Comparison of ENCODE assay signal across 14 mouse cellular contexts in genomic region chrX:59290916-59291411, GRCm38 (mm10).
A peak's percentile ranks its signal among the peaks of the same experiment; 100 is the strongest.
DNase-seq lines count a peak whose midpoint lies in the region; ATAC-seq and TF ChIP-seq lines count a peak whose summit lies in the region.
"Had no signal": no experiment of that assay in that cellular context is flagged by ENCODE, and none has a peak within 500 bp of the region (broad histone marks: within the 10 kb centered on the region; RNA-seq: fewer than 3 reads in every experiment).

No protein-coding gene starts in this region.

- H3K27ac ChIP-seq in kidney, embryonic 14.5 days (ENCODE audit: low read depth, low read length) = no peak overlapping the region
- H3K27ac ChIP-seq in forebrain, postnatal 0 days (ENCODE audit: low read depth, low read length) = no peak overlapping the region
- H3K27ac ChIP-seq: heart, embryonic 13.5 days; hindbrain, embryonic 14.5 days; midbrain, embryonic 13.5 days; neural tube, embryonic 13.5 days had no signal

- H3K4me2 ChIP-seq in kidney, embryonic 14.5 days (replicated peaks; ENCODE audit: low read depth, low read length) = no peak overlapping the region
- no peak overlapping the region for H3K4me2 ChIP-seq in forebrain, postnatal 0 days (ENCODE audit: low read depth)
- H3K4me2 ChIP-seq: heart, embryonic 13.5 days; hindbrain, embryonic 14.5 days; midbrain, embryonic 13.5 days; neural tube, embryonic 13.5 days had no signal

- TF ChIP-seq CTCF in forebrain, postnatal 0 days (IDR thresholded peaks at IDR 0.05; ENCODE audit: low read depth) = no peak

- 89% methylated on average over 3 of the region's 3 CpGs for WGBS in kidney, embryonic 14.5 days
- 56% methylated on average over 3 of the region's 3 CpGs for WGBS in forebrain, postnatal 0 days

- H3K9me3 ChIP-seq in kidney, embryonic 14.5 days (ENCODE audit: control insufficient read depth, low read length) = no peaks in the 10 kb centered on the region
- H3K9me3 ChIP-seq in forebrain, postnatal 0 days (ENCODE audit: low read length) = no peaks in the 10 kb centered on the region
- H3K9me3 ChIP-seq: heart, embryonic 13.5 days; midbrain, embryonic 13.5 days; neural tube, embryonic 13.5 days had no signal

- no peak overlapping the region for H3K4me3 ChIP-seq in kidney, embryonic 14.5 days (ENCODE audit: low read length)
- no peak overlapping the region for H3K4me3 ChIP-seq in forebrain, postnatal 0 days (ENCODE audit: low read depth, low read length)
- H3K4me3 ChIP-seq: heart, embryonic 13.5 days; midbrain, embryonic 13.5 days; neural tube, embryonic 13.5 days had no signal

- H3K4me1 ChIP-seq in kidney, embryonic 14.5 days (ENCODE audit: control insufficient read depth, insufficient read depth, low read length) = no peaks in the 10 kb centered on the region
- no peaks in the 10 kb centered on the region for H3K4me1 ChIP-seq in forebrain, postnatal 0 days (ENCODE audit: insufficient read depth)
- H3K4me1 ChIP-seq: heart, embryonic 13.5 days; midbrain, embryonic 13.5 days; neural tube, embryonic 13.5 days had no signal

- DNase-seq in adrenal gland, adult 2 months = peak; percentile 2
- no peak for DNase-seq in adrenal gland, adult 18-20 months (ENCODE audit: low spot score in 2 of 2)
- peak; percentile 15 to 63 for DNase-seq in kidney, adult 8-10 months
- DNase-seq in cerebellum, adult 18-20 months = peak; percentile 20 to 36
- peak; percentile 3 for DNase-seq in forebrain, postnatal 0 days
- DNase-seq in heart, postnatal 36 days = no peak
- no peak for DNase-seq in spleen, postnatal 14 days (ENCODE audit: low spot score in 2 of 2)
- DNase-seq: liver; retina, postnatal 1 day had no signal

- H3K9ac ChIP-seq in kidney, embryonic 14.5 days (ENCODE audit: low read depth, low read length) = no peak overlapping the region
- H3K9ac ChIP-seq in forebrain, postnatal 0 days = no peak overlapping the region
- H3K9ac ChIP-seq: heart, embryonic 13.5 days; hindbrain, embryonic 14.5 days; midbrain, embryonic 13.5 days; neural tube, embryonic 13.5 days had no signal

- intact Hi-C loops in heart, postnatal 36 days (cut with DNase I) = no loop called here

- H3K36me3 ChIP-seq in kidney, embryonic 14.5 days (ENCODE audit: control insufficient read depth, insufficient read depth, low read length) = no peaks in the 10 kb centered on the region
- H3K36me3 ChIP-seq in forebrain, postnatal 0 days (ENCODE audit: insufficient read depth) = no peaks in the 10 kb centered on the region
- H3K36me3 ChIP-seq: heart, embryonic 13.5 days; midbrain, embryonic 13.5 days; neural tube, embryonic 13.5 days had no signal

- no peaks in the 10 kb centered on the region for H3K27me3 ChIP-seq in kidney, embryonic 14.5 days (ENCODE audit: control insufficient read depth, insufficient read depth, low read length)
- H3K27me3 ChIP-seq in forebrain, postnatal 0 days (ENCODE audit: insufficient read depth, low read length) = no peaks in the 10 kb centered on the region
- H3K27me3 ChIP-seq: heart, embryonic 13.5 days; midbrain, embryonic 13.5 days; neural tube, embryonic 13.5 days had no signal

- no peak for ATAC-seq in kidney, embryonic 14.5 days (ENCODE audit: low FRiP score, low TSS enrichment)
- no peak for ATAC-seq in forebrain, postnatal 0 days
- ATAC-seq: midbrain, embryonic 13.5 days had no signal

Comparison
In these comparisons a context has a peak if more than half of its experiments do, and no peak if none do; other contexts are left out.
1. DNase-seq: peak in adrenal gland, adult 2 months (single experiment), kidney, adult 8-10 months (2 of 2), cerebellum, adult 18-20 months (2 of 2) and forebrain, postnatal 0 days (single experiment); none in adrenal gland, adult 18-20 months (0 of 2), heart, postnatal 36 days (0 of 2) and spleen, postnatal 14 days (0 of 2).